Mouse (Mus musculus): ENCODE data around the gene Pcgf1. TPM values are rescaled to one million over a fixed set of nuclear protein-coding genes. Genes with fewer than 3 reads are reported as not detected.
A peak's percentile ranks its signal among the peaks of the same experiment; 100 is the strongest.

Gene Pcgf1
- polyA plus RNA-seq, 1 experiment from 2014 or later = 36.5 TPM

- Histone ChIP-seq H3K36me3 (no peaks in the 10 kb centered on the region), H3K27ac (replicated peaks) (no peak overlapping the region), H3K9me3 (replicated peaks) (no peaks in the 10 kb centered on the region), H3K4me3 (peak overlapping the region; percentile 41), H3K4me1 (peaks cover 38% of the 10 kb centered on the region), H3K27me3 (ENCODE audit: low read depth, poor library complexity, severe bottlenecking) (peaks cover 100% of the 10 kb centered on the region)
- DNase-seq (ENCODE audit: low spot score) = peak; percentile 62
- 1% methylated on average over 69 of the region's 69 CpGs for WGBS
These were observed 8.0 kb upstream of the Pcgf1 start for GRCm38 (mm10) chr6:83069488-83070246.

- H3K4me3 ChIP-seq = peak within 1 kb of the TSS; percentile 41
- WGBS = 0% methylated on average over 10 of the region's 10 CpGs
- no peak for DNase-seq (ENCODE audit: low spot score)
- no peaks in the 10 kb centered on the region for H3K36me3 ChIP-seq
- H3K27me3 ChIP-seq (ENCODE audit: low read depth, poor library complexity, severe bottlenecking) = peaks cover 100% of the 10 kb centered on the region
- peaks cover 37% of the 10 kb centered on the region for H3K4me1 ChIP-seq
- H3K27ac ChIP-seq (replicated peaks) = no peak within 1 kb of the TSS
- H3K9me3 ChIP-seq (replicated peaks) = no peaks in the 10 kb centered on the region
These were observed 7.6 kb upstream of the Pcgf1 start, which contains the start of gene Tlx2 for GRCm38 (mm10) chr6:83070247-83070310. Gene Tlx2 (minus strand): TSS chr6:83070293.

GRCm38 (mm10) chr6:83070311-83071219 lies 7.1 kb upstream of the Pcgf1 start:
- Histone ChIP-seq H3K36me3 (no peaks in the 10 kb centered on the region), H3K27me3 (ENCODE audit: low read depth, poor library complexity, severe bottlenecking) (peaks cover 100% of the 10 kb centered on the region), H3K4me1 (peaks cover 37% of the 10 kb centered on the region), H3K4me3 (peak overlapping the region; percentile 41), H3K27ac (replicated peaks) (no peak overlapping the region), H3K9me3 (replicated peaks) (no peaks in the 10 kb centered on the region)
- WGBS = under 1% methylated on average over 58 of the region's 58 CpGs
- DNase-seq (ENCODE audit: low spot score) = peak; percentile 72

- peak overlapping the region; percentile 41 for H3K4me3 ChIP-seq
- no peaks in the 10 kb centered on the region for H3K9me3 ChIP-seq (replicated peaks)
- H3K4me1 ChIP-seq = peaks cover 37% of the 10 kb centered on the region
- H3K27ac ChIP-seq (replicated peaks) = no peak overlapping the region
- H3K36me3 ChIP-seq = no peaks in the 10 kb centered on the region
- H3K27me3 ChIP-seq (ENCODE audit: low read depth, poor library complexity, severe bottlenecking) = peaks cover 100% of the 10 kb centered on the region
- DNase-seq (ENCODE audit: low spot score) = peak; percentile 43
- WGBS = 0% methylated on average over 20 of the region's 24 CpGs
These were observed 6.4 kb upstream of the Pcgf1 start for GRCm38 (mm10) chr6:83071220-83071619.

GRCm38 (mm10) chr6:83074979-83075378 lies 2.7 kb upstream of the Pcgf1 start:
- 17% methylated on average over 2 of the region's 2 CpGs for WGBS
- no peak overlapping the region for H3K4me3 ChIP-seq
- peaks cover 77% of the 10 kb centered on the region for H3K27me3 ChIP-seq (ENCODE audit: low read depth, poor library complexity, severe bottlenecking)
- peaks cover 42% of the 10 kb centered on the region for H3K4me1 ChIP-seq
- peaks cover 3% of the 10 kb centered on the region for H3K36me3 ChIP-seq
- no peaks in the 10 kb centered on the region for H3K9me3 ChIP-seq (replicated peaks)
- no peak for DNase-seq (ENCODE audit: low spot score)
- H3K27ac ChIP-seq (replicated peaks) = no peak overlapping the region

GRCm38 (mm10) chr6:83078324-83078858 lies 722 bp downstream of the Pcgf1 start:
- Histone ChIP-seq H3K36me3 (peaks cover 27% of the 10 kb centered on the region), H3K27me3 (ENCODE audit: low read depth, poor library complexity, severe bottlenecking) (peaks cover 75% of the 10 kb centered on the region), H3K27ac (replicated peaks) (peak overlapping the region; percentile 97), H3K4me3 (peak overlapping the region; percentile 84), H3K9me3 (replicated peaks) (no peaks in the 10 kb centered on the region), H3K4me1 (peaks cover 28% of the 10 kb centered on the region)
- DNase-seq (ENCODE audit: low spot score) = peak; percentile 99
- under 1% methylated on average over 46 of the region's 46 CpGs for WGBS

GRCm38 (mm10) chr6:83080210-83080609 lies 2.5 kb downstream of the Pcgf1 start:
- WGBS = 93% methylated on average over 5 of the region's 5 CpGs

GRCm38 (mm10) chr6:83083497-83083896 lies 5.8 kb downstream of the Pcgf1 start:
- no peak overlapping the region; the same call in 1 of the 2 replicates for H3K27ac ChIP-seq (replicated peaks)
- peaks cover 82% of the 10 kb centered on the region for H3K27me3 ChIP-seq (ENCODE audit: low read depth, poor library complexity, severe bottlenecking)
- no peak overlapping the region for H3K4me3 ChIP-seq
- peaks cover 27% of the 10 kb centered on the region for H3K36me3 ChIP-seq
- no peak for DNase-seq (ENCODE audit: low spot score)
- no peaks in the 10 kb centered on the region for H3K9me3 ChIP-seq (replicated peaks)
- 5% methylated on average over 5 of the region's 5 CpGs for WGBS
- peaks cover 53% of the 10 kb centered on the region for H3K4me1 ChIP-seq

More at GRCm38 (mm10) chr6:83080210-83080609, 2.5 kb downstream of the Pcgf1 start:
- H3K27ac ChIP-seq (replicated peaks) = no peak overlapping the region
- H3K36me3 ChIP-seq = peaks cover 27% of the 10 kb centered on the region
- H3K27me3 ChIP-seq (ENCODE audit: low read depth, poor library complexity, severe bottlenecking) = peaks cover 75% of the 10 kb centered on the region
- H3K4me1 ChIP-seq = peaks cover 41% of the 10 kb centered on the region
- no peaks in the 10 kb centered on the region for H3K9me3 ChIP-seq (replicated peaks)
- no peak overlapping the region for H3K4me3 ChIP-seq
- DNase-seq (ENCODE audit: low spot score) = no peak

- peaks cover 27% of the 10 kb centered on the region for H3K36me3 ChIP-seq
- WGBS = 5% methylated on average over 6 of the region's 6 CpGs
- peaks cover 44% of the 10 kb centered on the region for H3K4me1 ChIP-seq
- H3K9me3 ChIP-seq (replicated peaks) = no peaks in the 10 kb centered on the region
- peaks cover 92% of the 10 kb centered on the region for H3K27me3 ChIP-seq (ENCODE audit: low read depth, poor library complexity, severe bottlenecking)
- no peak overlapping the region for H3K4me3 ChIP-seq
- no peak overlapping the region for H3K27ac ChIP-seq (replicated peaks)
- DNase-seq (ENCODE audit: low spot score) = no peak
These were observed 6.8 kb downstream of the Pcgf1 start for GRCm38 (mm10) chr6:83084477-83084876.

GRCm38 (mm10) chr6:83086121-83087035 lies 8.7 kb downstream of the Pcgf1 start, which contains the start of gene Lbx2:
Gene Lbx2 (plus strand): TSS chr6:83086367.
- peaks cover 40% of the 10 kb centered on the region for H3K4me1 ChIP-seq
- peak within 1 kb of the TSS; percentile 40 for H3K4me3 ChIP-seq
- H3K9me3 ChIP-seq (replicated peaks) = no peaks in the 10 kb centered on the region
- peaks cover 10% of the 10 kb centered on the region for H3K36me3 ChIP-seq
- 2% methylated on average over 42 of the region's 42 CpGs for WGBS
- DNase-seq (ENCODE audit: low spot score) = no peak
- no peak within 1 kb of the TSS for H3K27ac ChIP-seq (replicated peaks)
- H3K27me3 ChIP-seq (ENCODE audit: low read depth, poor library complexity, severe bottlenecking) = peaks cover 97% of the 10 kb centered on the region

GRCm38 (mm10) chr6:83087205-83087925 lies 9.7 kb downstream of the Pcgf1 start:
- no peak overlapping the region for H3K27ac ChIP-seq (replicated peaks)
- peaks cover 40% of the 10 kb centered on the region for H3K4me1 ChIP-seq
- peaks cover 2% of the 10 kb centered on the region; the same call in 1 of the 2 replicates for H3K36me3 ChIP-seq
- H3K4me3 ChIP-seq = peak overlapping the region; percentile 40
- H3K27me3 ChIP-seq (ENCODE audit: low read depth, poor library complexity, severe bottlenecking) = peaks cover 94% of the 10 kb centered on the region
- WGBS = under 1% methylated on average over 47 of the region's 47 CpGs
- no peaks in the 10 kb centered on the region for H3K9me3 ChIP-seq (replicated peaks)
- DNase-seq (ENCODE audit: low spot score) = peak; percentile 58

- H3K4me1 ChIP-seq = peaks cover 38% of the 10 kb centered on the region
- peak overlapping the region; percentile 40 for H3K4me3 ChIP-seq
- DNase-seq (ENCODE audit: low spot score) = peak; percentile 34
- no peaks in the 10 kb centered on the region for H3K36me3 ChIP-seq
- no peak overlapping the region for H3K27ac ChIP-seq (replicated peaks)
- H3K9me3 ChIP-seq (replicated peaks) = no peaks in the 10 kb centered on the region
- 3% methylated on average over 9 of the region's 9 CpGs for WGBS
- peaks cover 91% of the 10 kb centered on the region for H3K27me3 ChIP-seq (ENCODE audit: low read depth, poor library complexity, severe bottlenecking)
These were observed 10.2 kb downstream of the Pcgf1 start for GRCm38 (mm10) chr6:83087926-83088260.

Measured in midbrain, embryonic 10.5 days (tissue).